Mouse (Mus musculus) gonadal fat pad, adult 2 months (tissue): ENCODE results near the gene Atp6v1e2. TPM values are rescaled to one million over a fixed set of nuclear protein-coding genes. Genes with fewer than 3 reads are reported as not detected.

ENCODE experiments used
- DNase-seq: peaks from one replicate; pipeline ENCODE4 v3.0.0-alpha.2; 2012; ENCODE audit warnings: low read depth
- polyA plus RNA-seq: library from polyadenylated mRNA; depleted of rRNA; stranded (reverse); fragments of >200 nt; gene quantifications from 2 replicates; pipeline ENCODE4 v1.2.3, GENCODE M21; 2012; rRNA removed

Gene Atp6v1e2
- 0.32 TPM in 1 of 2 replicates, not detected in the other for polyA plus RNA-seq

- DNase-seq = no peak
Observed at GRCm38 (mm10) chr17:86947840-86948796, at the start of gene Atp6v1e2. Gene Atp6v1e2 (minus strand): TSS chr17:86947897.

- no peak for DNase-seq
Observed at GRCm38 (mm10) chr17:86997323-86997722, 49.6 kb upstream of the Atp6v1e2 start.

- no peak for DNase-seq
Observed at GRCm38 (mm10) chr17:86991306-86991705, 43.6 kb upstream of the Atp6v1e2 start.

- DNase-seq = no peak
Observed at GRCm38 (mm10) chr17:86988601-86989184, 41.0 kb upstream of the Atp6v1e2 start.

- no peak for DNase-seq
Observed at GRCm38 (mm10) chr17:86988161-86988560, 40.5 kb upstream of the Atp6v1e2 start.

GRCm38 (mm10) chr17:86986449-86987138 is 38.9 kb upstream of the Atp6v1e2 start:
- DNase-seq = no peak

GRCm38 (mm10) chr17:86982497-86982896 is 34.8 kb upstream of the Atp6v1e2 start:
- DNase-seq = no peak

- no peak for DNase-seq
Observed at GRCm38 (mm10) chr17:86981701-86982100, 34.0 kb upstream of the Atp6v1e2 start.

GRCm38 (mm10) chr17:86981205-86981604 is 33.5 kb upstream of the Atp6v1e2 start:
- no peak for DNase-seq

- DNase-seq = no peak
Observed at GRCm38 (mm10) chr17:86978496-86978895, 30.8 kb upstream of the Atp6v1e2 start.

- DNase-seq = no peak
Observed at GRCm38 (mm10) chr17:86976387-86976786, 28.7 kb upstream of the Atp6v1e2 start.

- no peak for DNase-seq
Observed at GRCm38 (mm10) chr17:86973097-86973496, 25.4 kb upstream of the Atp6v1e2 start.

- no peak for DNase-seq
Observed at GRCm38 (mm10) chr17:86971860-86972259, 24.2 kb upstream of the Atp6v1e2 start.

GRCm38 (mm10) chr17:86971036-86971435 is 23.3 kb upstream of the Atp6v1e2 start:
- no peak for DNase-seq

GRCm38 (mm10) chr17:86970026-86970750 is 22.5 kb upstream of the Atp6v1e2 start:
- no peak for DNase-seq

- DNase-seq = no peak
Observed at GRCm38 (mm10) chr17:86969582-86969981, 21.9 kb upstream of the Atp6v1e2 start.

- DNase-seq = no peak
Observed at GRCm38 (mm10) chr17:86968581-86968980, 20.9 kb upstream of the Atp6v1e2 start.

- no peak for DNase-seq
Observed at GRCm38 (mm10) chr17:86967536-86968525, 20.1 kb upstream of the Atp6v1e2 start.

GRCm38 (mm10) chr17:86967048-86967447 is 19.4 kb upstream of the Atp6v1e2 start:
- no peak for DNase-seq

- DNase-seq = no peak
Observed at GRCm38 (mm10) chr17:86966040-86966439, 18.3 kb upstream of the Atp6v1e2 start.
